Mouse (Mus musculus) layer of hippocampus, adult 11-12 months (tissue): ENCODE data around the gene Fkbp7.

Experiments used
- DNase-seq: peaks from one replicate; pipeline ENCODE4 v3.0.0; 2022; ENCODE audit warnings: low spot score

The Fkbp7 gene

DNA sequence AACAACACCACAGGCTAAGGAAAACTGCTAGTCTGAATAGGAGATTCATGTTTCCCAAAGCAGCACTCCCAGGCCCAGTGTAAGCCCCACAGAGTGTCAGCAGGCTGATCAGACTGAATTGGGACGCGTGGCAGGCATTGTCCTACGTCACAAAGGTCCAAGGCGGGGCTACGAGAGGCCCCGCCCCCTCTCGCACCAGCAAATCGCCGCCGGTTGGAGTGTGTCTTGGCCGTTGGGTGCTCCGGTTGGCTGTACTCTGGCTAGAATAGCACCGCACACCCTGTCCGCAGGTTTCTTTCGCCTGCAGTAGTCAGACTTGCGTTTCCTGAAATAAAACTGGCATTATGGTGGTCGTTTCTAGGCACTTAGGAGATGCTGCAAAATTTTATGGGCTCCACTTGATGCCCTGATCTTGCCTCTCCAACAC is at the start of gene Fkbp7:
TSS of gene Fkbp7 (minus strand) at position 151 of the 427 bp plus-strand sequence.
- DNase-seq: peak; percentile 93

DNA sequence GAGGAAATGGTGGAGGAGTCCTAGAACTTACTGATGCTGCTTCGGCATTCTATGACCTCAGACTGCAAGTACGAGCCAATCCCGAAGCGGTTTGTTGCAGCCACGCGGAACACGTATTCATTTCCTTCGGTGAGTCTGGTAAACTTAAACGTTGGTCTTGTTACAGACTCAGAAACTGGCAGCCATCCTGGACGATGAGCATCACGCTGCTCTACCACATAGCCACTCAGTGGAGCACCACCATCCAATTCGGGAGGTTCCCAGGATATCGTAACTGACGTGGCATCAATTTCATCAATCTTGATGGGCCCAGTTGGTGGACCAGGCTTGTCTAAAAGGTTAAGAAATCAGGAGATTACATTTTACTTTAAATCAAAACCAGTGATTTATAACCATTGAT is 46.7 kb upstream of the Fkbp7 start:
- DNase-seq: no peak

DNA sequence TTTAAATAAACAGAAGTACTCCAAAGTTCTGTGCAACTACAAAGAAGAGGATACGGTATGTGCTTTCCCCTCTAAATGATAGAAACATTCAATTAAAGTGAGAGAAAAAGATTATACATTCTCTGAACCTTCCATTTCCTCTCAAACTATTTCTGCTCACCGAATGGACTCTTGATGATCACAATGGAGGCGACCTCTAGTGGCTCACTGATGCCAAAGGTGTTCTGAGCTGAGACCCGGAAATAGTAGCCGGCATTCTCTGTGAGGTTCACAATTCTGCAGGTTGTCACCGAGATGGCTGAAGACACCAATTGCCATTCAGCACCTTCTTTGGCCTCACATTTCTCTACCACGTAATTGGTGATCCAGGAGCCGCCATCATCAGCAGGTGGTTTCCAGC is 42.1 kb upstream of the Fkbp7 start:
- DNase-seq: no peak

DNA sequence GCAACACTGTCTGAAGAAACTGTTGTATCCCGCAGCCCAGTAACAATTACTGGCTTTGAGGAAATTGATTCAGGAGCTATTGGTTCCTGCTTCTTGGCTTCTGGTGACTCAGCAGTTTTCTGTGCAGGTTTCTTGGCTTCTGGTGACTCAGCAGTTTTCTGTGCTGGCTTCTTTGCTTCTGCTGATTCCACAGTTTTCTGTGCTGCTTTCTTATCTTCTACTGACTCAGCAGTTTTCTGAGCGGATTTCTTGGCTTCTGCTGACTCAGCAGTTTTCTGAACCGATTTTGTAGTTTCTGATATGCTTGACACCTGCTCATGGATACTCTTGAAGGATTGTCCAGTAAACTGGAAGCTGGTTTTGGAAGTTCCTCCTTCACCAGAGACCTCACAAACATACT is 35.6 kb upstream of the Fkbp7 start:
- DNase-seq: no peak

DNA sequence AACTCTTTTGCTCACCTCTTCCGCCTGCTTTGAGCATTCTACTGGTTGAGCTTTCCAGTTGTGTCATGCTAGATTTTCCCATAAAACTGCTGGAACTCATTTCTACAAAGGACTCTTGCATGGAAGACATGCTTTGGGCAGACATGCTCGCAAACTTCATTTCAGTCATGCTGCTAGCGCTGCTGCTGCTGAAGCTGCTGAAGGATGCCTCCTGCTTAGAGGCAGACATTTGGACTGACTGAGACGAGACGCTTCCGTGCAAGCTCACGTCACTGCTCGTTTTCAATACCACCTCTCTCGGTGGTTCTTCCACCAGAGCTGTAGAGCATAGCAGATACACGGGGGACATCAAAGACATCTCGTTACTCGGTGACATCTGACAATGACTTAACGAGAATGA is 32.7 kb upstream of the Fkbp7 start:
- DNase-seq: no peak

DNA sequence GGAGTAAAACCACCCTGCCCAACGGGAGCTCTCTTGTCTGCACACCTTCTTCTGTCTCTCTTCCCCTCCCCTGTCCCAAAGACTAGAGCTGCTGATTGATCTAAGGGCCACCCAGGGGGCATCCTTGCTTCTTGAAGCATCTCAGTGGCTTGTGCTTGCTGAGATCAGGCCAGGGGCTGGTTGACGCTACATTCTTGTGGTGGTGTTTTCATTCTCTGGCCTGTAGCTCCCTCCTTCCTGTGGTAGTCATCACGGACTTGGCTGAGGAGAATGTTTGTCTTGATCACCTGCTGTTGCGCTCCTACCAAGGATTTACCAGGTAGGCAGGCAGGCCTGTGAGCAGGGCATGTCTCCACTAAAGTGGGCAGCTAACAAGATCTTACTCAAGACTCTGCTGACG is 29.8 kb upstream of the Fkbp7 start:
- no peak for DNase-seq

DNA sequence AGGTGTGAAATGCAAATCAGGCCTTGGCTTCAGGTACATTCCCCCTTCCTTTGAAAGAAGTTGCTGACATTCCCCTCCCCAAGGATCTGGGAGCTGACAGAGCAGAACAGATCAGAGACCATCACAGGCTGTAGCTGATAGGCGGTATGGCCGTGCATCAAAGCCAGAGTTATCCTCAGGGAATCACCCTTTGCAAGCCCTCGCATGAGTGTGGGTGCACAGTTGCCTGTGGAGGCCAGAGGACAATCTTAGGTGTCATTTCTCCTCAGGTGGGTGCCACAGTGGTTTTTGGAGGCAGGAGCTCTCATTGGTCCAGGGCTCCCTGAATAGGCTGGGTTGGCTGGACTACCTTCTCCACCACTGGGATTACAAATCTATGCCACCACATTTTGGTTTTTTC is 29.3 kb upstream of the Fkbp7 start:
- no peak for DNase-seq

DNA sequence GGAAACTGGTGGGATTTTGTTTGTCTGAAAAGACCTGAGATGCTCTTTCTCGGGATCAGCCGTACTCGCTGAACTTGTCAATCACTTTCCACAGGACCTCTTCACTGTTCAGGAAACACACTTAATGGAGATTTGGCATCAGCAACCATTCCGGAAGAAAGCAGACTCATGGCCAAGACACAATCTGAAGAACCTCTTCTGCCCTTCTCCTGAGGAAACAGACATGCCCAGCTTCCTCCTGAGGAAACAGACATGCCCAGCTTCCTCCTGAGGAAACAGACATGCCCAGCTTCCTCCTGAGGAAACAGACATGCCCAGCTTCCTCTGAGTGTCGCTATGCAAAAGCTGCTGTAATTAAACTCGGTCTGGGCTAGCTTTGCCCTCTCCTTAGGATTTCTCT is 22.4 kb upstream of the Fkbp7 start:
- DNase-seq: no peak

DNA sequence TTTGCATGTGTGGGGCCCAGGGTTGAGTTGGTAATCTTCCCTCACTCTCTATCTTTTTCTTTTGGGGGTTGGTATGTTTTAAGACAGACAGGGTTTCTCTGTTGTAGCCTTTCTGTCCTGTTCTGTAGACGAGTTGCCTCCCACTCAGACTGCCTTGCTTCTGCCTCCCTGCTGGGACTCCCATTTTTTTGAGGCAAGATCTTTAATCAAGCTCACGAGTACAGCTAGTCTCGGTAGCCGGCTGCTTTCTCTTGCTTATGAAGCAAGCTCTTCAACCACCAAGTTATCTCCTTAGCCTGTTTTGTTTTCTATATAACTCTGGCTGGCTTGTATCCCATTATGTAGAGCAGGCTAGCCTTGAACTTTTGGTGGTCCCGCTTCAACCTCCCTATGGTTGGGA is 20.8 kb upstream of the Fkbp7 start:
- no peak for DNase-seq

DNA sequence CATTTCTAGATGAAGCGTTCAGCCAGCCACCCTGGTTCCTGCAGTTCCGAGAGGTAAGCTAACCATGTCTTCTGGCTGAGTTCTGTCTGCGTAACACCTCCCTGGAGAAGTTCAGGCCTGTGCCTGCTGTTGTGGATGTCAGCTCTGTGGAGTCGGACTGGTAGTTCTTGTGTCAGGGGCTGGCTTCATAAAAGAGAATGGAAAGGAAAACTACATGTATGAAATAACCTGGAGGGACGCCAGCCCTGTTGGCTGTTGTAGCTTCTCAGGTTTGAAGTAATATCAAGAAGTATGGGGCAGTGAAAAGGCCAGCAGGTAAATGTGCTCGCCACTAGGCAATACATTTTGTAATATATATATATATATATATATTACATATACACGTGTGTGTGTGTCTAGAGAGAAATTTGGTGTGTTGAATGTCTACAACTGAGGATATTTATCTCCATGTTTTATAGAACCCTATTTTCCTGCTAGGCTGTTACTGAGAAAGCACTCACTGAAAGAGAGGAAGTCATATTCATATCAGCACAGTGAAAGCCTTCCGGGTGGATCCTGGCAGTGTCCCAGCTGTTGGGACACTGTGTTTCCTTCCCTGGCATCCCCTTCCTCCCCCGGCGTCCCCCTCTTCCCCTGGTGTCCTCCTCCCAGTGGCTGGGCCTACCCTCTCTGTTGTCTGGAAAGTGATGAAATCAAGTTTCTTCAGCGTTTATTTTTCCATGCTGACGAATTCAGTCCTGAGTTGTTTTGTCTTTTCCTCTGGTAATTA is 17.7 kb upstream of the Fkbp7 start:
- DNase-seq: no peak

DNA sequence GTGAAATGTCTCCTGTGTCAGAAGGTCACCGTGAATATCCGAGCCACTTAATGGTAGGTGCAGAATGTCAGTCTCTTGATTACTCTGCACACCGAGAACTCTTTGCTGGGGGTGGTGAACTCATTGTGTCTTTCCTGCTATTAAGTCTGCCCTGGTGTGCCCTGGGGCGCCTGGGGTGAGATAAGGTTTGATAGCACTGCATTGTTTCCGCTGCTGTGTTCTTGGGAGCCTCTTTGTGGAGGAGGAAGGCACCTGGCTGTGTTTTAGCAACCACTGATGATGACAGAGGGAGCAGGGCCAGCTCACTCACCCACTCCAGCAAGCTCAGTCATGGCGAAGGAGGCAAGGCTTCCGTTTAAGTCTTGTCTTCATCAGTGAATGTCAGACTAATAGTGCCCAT is 15.2 kb upstream of the Fkbp7 start:
- DNase-seq: no peak

DNA sequence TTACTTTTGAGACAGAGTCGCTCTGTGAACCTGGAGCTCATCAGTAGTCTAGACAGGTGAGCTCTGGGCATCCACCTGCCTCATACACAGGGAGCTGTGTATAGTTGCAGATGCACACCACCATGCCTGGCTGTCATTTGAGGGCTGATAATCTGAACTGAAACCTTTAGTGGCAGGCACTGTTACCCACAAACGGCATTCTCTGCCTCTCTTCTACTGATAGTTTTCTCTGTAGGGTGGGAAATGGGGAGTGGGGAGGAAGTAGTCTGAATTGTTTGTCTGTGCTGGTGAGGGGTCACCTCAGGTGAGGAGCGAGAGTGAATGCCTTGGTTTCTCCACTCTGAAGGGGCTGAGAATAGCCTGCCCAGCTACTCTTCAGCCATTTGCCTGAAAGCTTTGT is 14.7 kb upstream of the Fkbp7 start:
- DNase-seq: no peak

DNA sequence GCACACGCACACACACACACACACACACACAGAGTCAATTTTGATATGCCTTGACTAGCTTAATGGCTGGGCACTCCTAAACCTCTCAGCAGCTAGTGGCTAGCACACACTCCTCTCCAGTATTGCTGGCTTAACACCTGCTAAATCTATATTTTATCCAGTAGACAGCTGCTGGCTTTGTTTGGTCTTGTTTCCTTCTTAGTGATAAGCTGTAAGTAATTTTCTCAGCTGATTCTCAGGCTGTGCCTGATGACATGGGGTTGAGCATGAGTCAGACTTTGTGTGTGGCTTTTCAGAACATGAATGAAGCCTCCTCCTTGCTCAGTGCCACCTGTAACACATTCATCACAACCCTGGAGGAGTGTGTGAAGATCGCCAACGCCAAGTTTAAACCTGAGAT is 14.1 kb upstream of the Fkbp7 start:
- no peak for DNase-seq

DNA sequence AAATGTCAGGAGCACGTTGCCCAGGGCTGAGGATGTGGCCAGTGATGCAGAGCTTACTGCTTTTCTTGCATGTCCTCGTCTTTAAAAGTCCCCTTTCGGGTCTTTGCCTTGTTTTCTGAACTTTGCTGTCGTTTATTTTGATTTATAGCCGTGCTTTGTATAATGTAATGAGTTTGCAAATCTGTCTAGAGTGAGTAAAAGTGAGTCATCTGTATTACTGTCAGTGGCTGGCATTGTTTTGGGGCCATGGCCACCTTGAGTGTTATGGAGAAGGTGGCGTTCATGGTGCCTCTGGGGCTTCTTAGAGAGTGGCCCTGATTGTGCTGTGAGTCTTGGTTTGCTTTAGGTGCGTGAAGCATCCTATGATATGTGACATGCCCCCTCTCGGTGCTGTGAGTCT is 9.4 kb upstream of the Fkbp7 start:
- no peak for DNase-seq

DNA sequence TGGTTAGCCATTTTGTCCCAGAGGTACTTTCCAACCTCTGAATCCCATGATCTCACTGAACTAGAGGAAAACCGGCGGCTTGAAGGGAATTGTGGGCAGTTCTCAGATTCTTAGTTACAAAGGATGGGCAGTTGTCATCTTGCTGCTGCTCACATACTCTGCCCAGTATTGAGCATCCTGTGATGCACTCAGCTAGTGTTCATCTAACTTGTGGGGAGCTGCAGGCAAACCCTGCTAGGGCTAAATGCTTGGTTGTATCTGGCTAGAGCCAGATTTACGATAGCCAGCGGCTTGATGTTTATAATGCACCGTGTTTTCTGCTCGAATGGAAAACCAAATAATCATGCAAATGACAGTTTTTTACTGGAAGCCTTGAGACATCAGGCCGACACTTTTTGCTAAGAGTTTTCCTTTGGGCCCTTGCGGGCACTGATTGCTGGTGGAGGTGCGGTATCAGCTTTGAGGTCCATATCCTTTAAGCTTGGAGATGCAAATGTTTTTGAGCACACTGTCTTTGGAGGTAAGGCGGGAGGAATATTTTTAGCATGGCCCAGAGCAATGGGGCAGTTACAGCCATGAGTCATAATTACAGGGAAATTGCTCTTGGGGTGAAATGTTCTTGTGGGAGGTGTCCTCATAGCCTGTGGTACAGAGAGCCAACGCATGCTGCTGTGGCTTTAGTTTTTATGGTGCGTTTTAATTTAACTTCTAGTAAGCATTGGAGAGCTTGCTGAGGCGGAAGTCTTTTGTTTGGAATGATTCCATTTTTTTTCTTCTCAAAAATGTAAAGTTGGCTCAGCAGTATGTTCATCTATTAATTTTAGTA is 3.7 kb upstream of the Fkbp7 start:
- no peak for DNase-seq

DNA sequence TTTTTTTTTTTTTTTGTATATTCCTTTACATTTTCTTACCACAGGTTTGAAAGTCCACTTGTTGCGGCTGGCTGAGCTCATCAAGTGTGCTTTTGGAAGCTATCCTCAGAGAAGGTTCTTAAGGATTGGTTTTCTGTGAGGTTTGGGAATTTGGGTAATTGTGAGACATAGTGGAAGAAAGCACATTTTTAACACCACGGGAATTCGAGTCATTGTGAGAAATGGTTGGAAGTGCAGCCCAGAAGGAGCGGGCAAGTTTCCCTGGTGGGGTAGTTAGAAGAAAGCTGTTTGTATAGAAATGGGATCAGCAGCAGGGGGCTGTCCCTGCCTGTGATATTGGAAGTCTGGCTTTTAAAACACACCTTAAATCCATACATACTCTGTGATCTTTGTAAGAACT is 3.0 kb upstream of the Fkbp7 start:
- DNase-seq: no peak

DNA sequence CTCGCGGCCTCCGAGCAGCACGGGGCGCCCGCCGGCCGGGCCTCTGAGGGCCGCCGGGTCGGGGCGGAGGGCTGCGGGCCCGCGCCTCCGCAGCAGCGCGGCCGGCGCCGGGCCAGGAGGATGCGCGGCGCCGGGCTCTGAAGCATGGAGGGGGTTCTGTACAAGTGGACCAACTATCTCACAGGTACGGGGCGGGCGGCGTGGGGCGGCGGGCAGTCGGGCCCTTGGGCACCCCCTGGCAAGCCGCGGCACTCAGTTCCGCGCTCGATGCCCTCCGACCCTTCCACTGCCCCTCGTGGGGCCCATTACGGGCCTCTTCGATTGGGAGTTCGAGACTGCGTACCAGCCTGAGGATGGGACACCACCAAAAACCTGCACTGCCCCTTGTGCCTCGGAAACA is 2.5 kb upstream of the Fkbp7 start:
- no peak for DNase-seq

DNA sequence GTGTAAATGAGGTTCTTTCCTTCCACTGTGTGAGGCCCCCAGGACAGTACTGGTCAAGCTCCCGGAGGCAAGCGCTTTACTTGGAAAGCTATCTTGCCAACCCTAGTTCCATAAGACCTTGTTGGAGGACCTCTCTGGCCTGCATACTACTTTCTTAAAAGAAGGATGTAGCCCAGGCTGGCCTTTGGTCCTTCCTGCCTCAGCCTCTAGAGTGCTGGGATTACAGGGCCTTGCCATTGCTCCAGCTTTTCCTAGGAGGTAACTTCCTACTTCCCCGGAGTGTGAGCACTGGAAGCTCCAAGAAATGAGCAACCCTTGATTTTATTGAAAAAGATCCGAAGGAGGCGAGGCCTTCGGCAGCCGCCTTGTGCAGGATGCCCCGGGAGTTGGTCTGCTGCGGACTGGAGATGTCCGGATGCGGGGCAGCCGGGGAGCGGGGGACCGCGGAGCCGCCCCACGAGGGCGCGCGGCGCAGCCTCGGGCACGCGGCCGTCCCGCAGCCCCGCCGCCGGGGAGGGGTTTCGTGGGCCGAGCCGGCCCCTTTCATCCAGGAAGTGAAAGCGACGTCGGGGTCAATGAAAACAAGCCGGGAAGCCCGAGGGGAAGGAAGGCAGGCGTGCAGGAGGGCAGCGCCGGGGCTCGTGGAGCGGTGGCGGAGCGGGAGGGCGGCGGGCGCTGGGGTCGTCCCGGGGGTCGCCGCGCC is 2.0 kb upstream of the Fkbp7 start, which contains the start of gene Plekha3:
TSS of gene Plekha3 (plus strand) at position 557 of the 703 bp plus-strand sequence.
- peak; percentile 86 for DNase-seq

DNA sequence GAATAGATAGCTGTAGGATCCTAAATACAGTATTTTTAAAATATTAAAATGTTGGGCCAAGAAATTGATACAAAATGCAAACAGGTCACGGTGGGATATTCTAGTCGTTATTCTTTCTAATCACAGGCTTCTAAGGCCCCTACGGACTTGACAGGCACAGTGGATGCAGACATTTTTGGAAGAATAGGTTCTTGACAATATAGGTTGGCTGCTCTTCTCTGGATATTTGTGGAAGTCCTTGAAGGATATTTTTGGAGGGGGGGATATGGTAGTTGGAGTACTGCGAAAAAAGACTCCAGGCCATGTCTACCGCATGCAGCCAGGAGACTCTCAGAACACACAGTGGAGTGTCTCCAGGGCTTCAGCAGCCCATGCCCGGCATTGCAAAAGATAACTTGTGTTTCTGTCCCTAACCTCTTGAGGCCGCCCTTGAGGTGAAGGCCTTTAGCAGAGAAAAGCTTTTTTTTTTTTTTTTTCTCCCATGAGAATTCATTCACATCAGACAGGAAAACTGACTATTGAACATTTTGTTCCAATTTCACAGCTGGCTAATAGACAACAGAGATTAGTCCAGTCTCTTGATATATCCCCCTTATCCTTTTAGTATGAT is 661 bp upstream of the Fkbp7 start:
- peak; percentile 45 for DNase-seq

DNA sequence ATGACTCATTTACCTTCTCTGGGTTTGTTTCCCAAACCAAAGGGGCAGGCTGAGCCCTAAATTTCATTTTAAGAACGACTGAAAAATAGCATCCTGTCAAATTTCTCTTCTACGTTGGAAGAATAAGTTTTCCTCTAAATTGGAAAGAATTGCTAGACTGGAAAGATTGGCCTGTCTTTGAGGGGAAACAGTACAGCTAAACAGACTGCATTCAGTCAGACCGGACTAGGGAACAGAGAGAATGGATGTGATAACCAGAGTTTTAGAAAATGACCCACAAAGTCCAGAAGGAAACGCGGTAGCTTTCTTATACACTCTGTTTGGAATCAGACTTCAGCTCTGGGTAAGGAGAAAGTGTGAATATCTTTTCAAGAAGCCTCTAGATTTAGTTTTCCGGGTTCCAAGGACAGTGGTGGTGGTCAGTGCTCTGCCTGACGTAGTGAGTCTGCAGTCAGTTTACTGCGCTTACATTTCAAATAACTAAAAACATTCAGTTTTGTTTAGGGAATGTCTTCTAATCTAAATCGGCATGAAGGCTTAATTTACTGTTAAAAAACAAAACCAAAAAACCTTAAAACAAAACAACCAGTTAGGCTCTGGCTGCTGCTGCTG is 676 bp downstream of the Fkbp7 start:
- no peak for DNase-seq

DNA sequence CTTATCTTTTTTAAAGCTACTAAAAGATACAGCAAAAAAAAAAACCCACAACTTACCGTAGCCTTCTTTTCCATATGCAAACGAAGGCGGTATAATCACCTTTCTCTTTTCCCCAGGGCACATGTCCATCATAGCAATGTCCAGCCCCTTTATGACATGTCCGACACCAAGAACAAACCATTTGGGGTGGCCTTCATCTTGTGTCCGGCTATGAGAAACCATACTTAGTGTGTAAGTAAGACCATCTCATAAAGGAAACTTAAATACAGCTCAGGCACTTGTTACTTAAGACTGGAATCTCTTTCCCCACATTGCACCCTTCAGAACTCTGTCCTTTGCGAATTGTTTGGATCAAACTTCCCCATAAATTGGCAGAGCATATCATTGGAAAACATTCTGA is 1.3 kb downstream of the Fkbp7 start:
- no peak for DNase-seq

DNA sequence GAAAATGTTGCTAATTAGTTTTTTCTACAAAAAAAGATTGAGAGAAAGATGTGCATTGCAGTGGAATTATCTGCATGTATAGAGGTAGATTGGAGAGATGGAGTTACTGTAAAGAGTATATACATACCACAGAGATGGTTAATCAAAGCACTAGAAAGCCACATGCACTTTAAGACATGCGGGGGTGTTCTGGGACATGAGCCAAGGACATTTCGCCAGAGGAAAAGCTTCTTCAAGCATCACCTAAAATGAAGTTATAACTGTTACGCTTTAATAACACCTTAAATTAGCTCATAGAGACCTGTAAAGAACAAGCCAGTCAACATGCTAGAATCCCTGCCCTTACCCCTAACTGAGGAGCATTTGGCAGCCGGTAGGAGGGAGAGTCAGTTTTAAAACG is 5.7 kb downstream of the Fkbp7 start:
- no peak for DNase-seq
